Mouse (Mus musculus) limb, embryonic 14.5 days (tissue): ENCODE results near the gene Cers3. TPM values are rescaled to one million over a fixed set of nuclear protein-coding genes. Genes with fewer than 3 reads are reported as not detected.

ENCODE experiments used
- ATAC-seq: fragments of 200-750 bp; cut with Nextera tagmentation; 2 replicates; pipeline ENCODE4 v1.8.0; 2017; ENCODE audit warnings: low read depth, moderate number of reproducible peaks, moderate TSS enrichment; ENCODE audit not compliant: low FRiP score
- DNase-seq: peaks from one replicate; pipeline ENCODE4 v3.0.0-alpha.2; 2015; ENCODE audit warnings: low spot score
- H3K27ac ChIP-seq: fragments of 300-500 bp; sonication (generic); replicated peaks from 2 replicates; pipeline ENCODE4 v1.5.1; 2014; ENCODE audit warnings: low read depth, mild to moderate bottlenecking, low read length, moderate library complexity, mixed read lengths
- H3K27me3 ChIP-seq: fragments of 300-500 bp; sonication (generic); 2 replicates; pipeline ENCODE4 v1.6.1; 2014; ENCODE audit warnings: low read length, mixed read lengths; ENCODE audit not compliant: control insufficient read depth, insufficient read depth
- H3K36me3 ChIP-seq: fragments of 300-500 bp; sonication (generic); 2 replicates; pipeline ENCODE4 v1.6.1; 2014; ENCODE audit warnings: mild to moderate bottlenecking, low read length, moderate library complexity, mixed read lengths; ENCODE audit not compliant: control insufficient read depth, insufficient read depth
- H3K4me1 ChIP-seq: fragments of 300-500 bp; sonication (generic); 2 replicates; pipeline ENCODE4 v1.6.1; 2014; ENCODE audit warnings: antibody characterized with exemption, low read length, mixed read lengths; ENCODE audit not compliant: control insufficient read depth, insufficient read depth
- H3K4me2 ChIP-seq: fragments of 300-500 bp; sonication (generic); replicated peaks from 2 replicates; pipeline ENCODE4 v1.6.1; 2014; ENCODE audit warnings: low read depth, mild to moderate bottlenecking, low read length, moderate library complexity; ENCODE audit not compliant: severe bottlenecking
- H3K4me3 ChIP-seq: fragments of 300-500 bp; sonication (generic); replicated peaks from 2 replicates; pipeline ENCODE4 v1.5.1; 2014; ENCODE audit warnings: low read length
- H3K9ac ChIP-seq: fragments of 300-500 bp; sonication (generic); 2 replicates; pipeline ENCODE4 v1.6.1; 2014; ENCODE audit warnings: mild to moderate bottlenecking, low read depth, low read length, moderate library complexity; ENCODE audit not compliant: severe bottlenecking
- H3K9me3 ChIP-seq: fragments of 300-500 bp; sonication (generic); 2 replicates; pipeline ENCODE4 v1.6.1; 2016; ENCODE audit warnings: low read length; ENCODE audit not compliant: control insufficient read depth
- POLR2A ChIP-seq: fragments of 200-500 bp; IDR thresholded peaks from 2 replicates; pipeline ENCODE4 v1.8.0; 2012; ENCODE audit warnings: inconsistent platforms, mild to moderate bottlenecking, moderate library complexity, borderline replicate concordance; ENCODE audit not compliant: insufficient read depth, insufficient read length; ENCODE audit errors: extremely low read depth
- WGBS: fragments of 180-500 bp; shearing (Covaris S2); extraction: QIAGEN DNeasy Blood & Tissue Kit; methylation state at CpG from one replicate; pipeline ENCODE4 v1.1.7; 2014; 5-methylcytosine and 5-hydroxymethylcytosine counted together
- polyA plus RNA-seq, 2 experiments: library from polyadenylated mRNA; depleted of rRNA in 1 of 2; stranded (reverse) in 1 of 2; unstranded in 1 of 2; fragments of >200 nt; fragmentation: Nextera tagmentation in 1 of 2; extraction: Ambion mirVana in 1 of 2; gene quantifications; 2 replicates each; pipeline versions ENCODE4 v1.2.1 to v1.2.3; 2012 to 2014

Gene Cers3
- polyA plus RNA-seq, 2 experiments: 4.4 to 12.0 TPM

DNA sequence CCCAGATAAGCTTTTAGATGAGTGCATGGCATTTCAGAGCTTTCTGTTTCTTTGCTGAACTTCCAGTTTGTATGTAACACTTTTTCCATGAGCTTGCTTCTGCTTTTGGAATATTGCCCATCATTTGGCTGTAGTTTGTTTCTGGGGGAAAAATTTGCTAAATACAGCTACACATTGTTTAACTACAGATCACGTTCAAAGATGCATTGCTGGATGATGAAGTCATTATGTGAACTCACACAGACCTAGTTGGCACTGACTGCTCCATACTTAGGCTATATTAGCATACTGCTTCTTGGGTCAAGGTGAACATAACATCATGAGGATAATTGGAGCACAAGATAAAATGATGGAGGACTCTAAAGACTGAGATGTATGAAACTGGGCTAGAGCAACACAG, 53.6 kb downstream of the Cers3 start:
- Histone ChIP-seq H3K4me2 (no peak overlapping the region), H3K27me3 (no peaks in the 10 kb centered on the region), H3K4me3 (no peak overlapping the region), H3K27ac (peak overlapping the region; percentile 19; the same call in 1 of the 2 replicates), H3K4me1 (peaks cover 3% of the 10 kb centered on the region; the same call in 1 of the 2 replicates), H3K36me3 (no peaks in the 10 kb centered on the region; the same call in 1 of the 2 replicates), H3K9ac (no peak overlapping the region), H3K9me3 (no peaks in the 10 kb centered on the region)
- DNase-seq (peak; percentile 37), ATAC-seq (no peak)
- 25% methylated on average over 1 of the region's 1 CpGs for WGBS
- TF ChIP-seq POLR2A: no peak

DNA sequence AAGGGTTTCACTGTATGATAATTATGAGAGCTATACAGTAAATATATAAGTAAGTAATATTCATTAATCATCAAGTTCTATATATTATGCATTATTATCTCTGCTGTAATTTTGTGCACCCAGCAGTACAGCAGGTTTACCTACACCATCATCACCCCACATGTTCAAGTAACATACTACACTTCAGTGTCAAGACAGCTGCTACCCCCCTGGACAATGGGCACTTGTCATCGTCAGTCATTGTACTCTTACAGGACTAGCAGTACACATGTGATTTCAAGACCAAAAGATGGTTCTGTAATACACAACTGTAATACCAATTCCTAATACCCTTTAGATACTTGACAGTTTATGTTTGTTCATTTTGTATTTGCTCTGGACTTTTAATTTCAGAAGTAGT, 54.0 kb downstream of the Cers3 start:
- Histone ChIP-seq H3K9ac (no peak overlapping the region), H3K9me3 (no peaks in the 10 kb centered on the region), H3K27ac (no peak overlapping the region), H3K36me3 (no peaks in the 10 kb centered on the region; the same call in 1 of the 2 replicates), H3K4me1 (peaks cover 4% of the 10 kb centered on the region; the same call in 1 of the 2 replicates), H3K4me2 (no peak overlapping the region), H3K27me3 (no peaks in the 10 kb centered on the region), H3K4me3 (no peak overlapping the region)
- TF ChIP-seq POLR2A: no peak
- DNase-seq (no peak), ATAC-seq (no peak)
- WGBS: 84% methylated on average over 1 of the region's 1 CpGs

DNA sequence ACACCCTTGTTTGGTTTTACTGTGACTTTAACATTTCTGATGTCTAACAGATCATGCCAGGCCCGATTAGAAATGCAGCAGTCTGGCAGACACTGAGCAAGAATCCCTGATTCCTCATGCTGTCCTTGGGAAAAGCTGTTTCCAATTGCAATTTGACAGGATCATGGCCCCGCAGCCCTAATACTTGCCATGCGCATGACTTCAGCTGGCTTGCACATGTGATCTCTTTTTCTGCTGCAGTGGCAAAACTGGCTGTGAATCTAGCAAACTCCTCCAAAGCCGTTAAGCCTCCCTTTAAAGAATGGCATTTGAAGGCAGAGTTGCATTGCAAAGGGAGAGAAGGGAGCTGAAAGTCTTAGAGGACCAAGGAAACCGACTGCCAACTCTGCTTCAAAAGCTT, 55.5 kb downstream of the Cers3 start:
- ATAC-seq (peak; percentile 47; the same call in 1 of the 2 replicates), DNase-seq (peak; percentile 64)
- H3K4me1 ChIP-seq: peaks cover 5% of the 10 kb centered on the region; the same call in 1 of the 2 replicates
- no peak overlapping the region for H3K4me2 ChIP-seq
- H3K27me3 ChIP-seq: no peaks in the 10 kb centered on the region
- H3K27ac ChIP-seq: no peak overlapping the region
- H3K4me3 ChIP-seq: no peak overlapping the region
- H3K9me3 ChIP-seq: no peaks in the 10 kb centered on the region
- no peaks in the 10 kb centered on the region; the same call in 1 of the 2 replicates for H3K36me3 ChIP-seq
- 24% methylated on average over 5 of the region's 5 CpGs for WGBS
- no peak overlapping the region for H3K9ac ChIP-seq
- TF ChIP-seq POLR2A: no peak

DNA sequence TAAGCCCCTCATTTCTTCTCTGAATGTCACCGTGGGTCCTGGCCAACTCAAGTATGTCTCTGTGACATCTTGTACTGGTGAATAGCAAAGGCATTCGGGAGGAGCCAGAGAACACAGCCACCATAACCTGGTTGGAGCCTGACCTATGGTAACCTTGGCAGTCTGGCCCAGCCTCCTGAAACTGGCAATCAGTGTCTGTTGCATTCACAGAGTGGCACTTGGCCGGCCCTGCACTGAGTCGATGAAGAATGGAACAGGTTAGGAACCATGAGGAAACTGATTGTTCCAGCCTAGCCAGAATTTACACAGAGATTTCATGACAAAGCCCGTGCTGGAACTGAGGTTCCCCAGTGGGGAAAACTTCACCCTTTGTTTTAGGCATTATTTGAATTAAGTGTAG, 57.5 kb downstream of the Cers3 start:
- H3K27me3 ChIP-seq: no peaks in the 10 kb centered on the region
- no peak overlapping the region for H3K27ac ChIP-seq
- WGBS: 85% methylated on average over 5 of the region's 5 CpGs
- TF ChIP-seq POLR2A: no peak
- ATAC-seq (no peak), DNase-seq (no peak)
- H3K9me3 ChIP-seq: no peaks in the 10 kb centered on the region
- no peak overlapping the region for H3K9ac ChIP-seq
- no peak overlapping the region for H3K4me2 ChIP-seq
- peaks cover 5% of the 10 kb centered on the region; the same call in 1 of the 2 replicates for H3K4me1 ChIP-seq
- no peak overlapping the region for H3K4me3 ChIP-seq
- H3K36me3 ChIP-seq: no peaks in the 10 kb centered on the region; the same call in 1 of the 2 replicates

DNA sequence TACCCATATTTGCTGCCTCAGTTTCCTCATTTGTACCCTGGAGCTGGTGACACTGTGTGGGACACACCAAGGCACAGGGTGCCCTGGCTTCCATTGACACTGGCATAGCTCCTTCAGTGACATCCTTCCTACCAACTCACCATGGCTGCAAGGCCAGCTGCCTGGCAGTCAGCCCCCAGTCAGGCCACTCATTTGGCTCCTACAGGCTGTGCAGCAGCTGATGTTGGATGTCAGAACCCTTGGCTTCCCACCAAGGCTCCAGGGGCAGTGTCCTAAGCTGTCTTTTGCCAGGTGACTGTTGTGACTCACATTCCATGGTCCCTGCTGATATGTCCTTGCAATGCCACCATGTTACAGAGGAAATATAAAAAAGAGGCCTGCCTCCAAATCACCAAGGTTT, 58.5 kb downstream of the Cers3 start:
- H3K4me1 ChIP-seq: peaks cover 5% of the 10 kb centered on the region; the same call in 1 of the 2 replicates
- no peaks in the 10 kb centered on the region; the same call in 1 of the 2 replicates for H3K36me3 ChIP-seq
- H3K4me3 ChIP-seq: no peak overlapping the region
- DNase-seq (no peak), ATAC-seq (no peak)
- no peak overlapping the region for H3K4me2 ChIP-seq
- H3K27ac ChIP-seq: no peak overlapping the region
- TF ChIP-seq POLR2A: no peak
- H3K9ac ChIP-seq: no peak overlapping the region
- H3K27me3 ChIP-seq: no peaks in the 10 kb centered on the region
- no peaks in the 10 kb centered on the region for H3K9me3 ChIP-seq
